Comparison of ENCODE assay signal across 8 mouse cellular contexts in the genomic region with DNA sequence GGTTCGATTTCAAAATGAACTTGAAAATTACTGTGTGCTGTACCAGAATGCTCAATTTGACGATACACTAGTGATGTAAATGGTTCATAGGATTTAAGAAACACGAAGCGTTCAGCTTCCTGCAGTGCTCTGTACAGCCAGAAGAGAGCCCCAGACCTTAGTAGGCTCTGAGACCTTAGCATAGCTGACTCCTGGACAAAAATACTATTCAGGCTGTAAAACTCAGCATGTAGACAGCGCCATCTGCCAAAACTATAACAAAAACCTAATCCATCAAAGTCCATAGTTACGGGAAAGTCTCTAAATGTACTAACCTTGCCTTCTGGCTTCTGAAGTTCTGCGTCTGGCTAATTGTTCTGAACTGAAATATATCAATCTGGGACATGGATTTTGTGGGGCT. TPM values are rescaled to one million over a fixed set of nuclear protein-coding genes. Genes with fewer than 3 reads are reported as not detected.
A peak's percentile ranks its signal among the peaks of the same experiment; 100 is the strongest.
DNase-seq lines count a peak whose midpoint lies in the region; ATAC-seq and TF ChIP-seq lines count a peak whose summit lies in the region.

No protein-coding gene starts in this region.

- TF ChIP-seq CTCF in layer of hippocampus, adult 2 months (conservative IDR thresholded peaks at IDR 0.05): peak; percentile 75

- ATAC-seq in erythroid progenitor cell, adult 5-6 weeks (replicated peaks; ENCODE audit: low FRiP score, poor library complexity, severe bottlenecking): peak; percentile 57
- peak; percentile 57 for ATAC-seq in hindbrain, embryonic 15.5 days (ENCODE audit: low FRiP score, low read depth)
- 0 out of 2 replicates have a peak, but pooled peaks have one; percentile 56 for ATAC-seq in liver, embryonic 11.5 days (replicated peaks; ENCODE audit: low FRiP score)
- peak; percentile 40 for ATAC-seq in monocyte, adult 5-6 weeks (replicated peaks; ENCODE audit: insufficient number of reproducible peaks, low FRiP score, low TSS enrichment, poor library complexity, severe bottlenecking)

- no peaks in the 10 kb centered on the region for H3K9me3 ChIP-seq in hindbrain, embryonic 15.5 days
- H3K9me3 ChIP-seq in liver, embryonic 11.5 days (ENCODE audit: control insufficient read depth, low read length): no peaks in the 10 kb centered on the region

- H3K36me3 ChIP-seq in hindbrain, embryonic 15.5 days: no peaks in the 10 kb centered on the region
- H3K36me3 ChIP-seq in liver, embryonic 11.5 days (ENCODE audit: control insufficient read depth, insufficient read depth, low read length): no peaks in the 10 kb centered on the region

- 26% methylated on average over 7 of the region's 7 CpGs for WGBS in hindbrain, embryonic 15.5 days
- WGBS in liver, embryonic 11.5 days: 24% methylated on average over 7 of the region's 7 CpGs

- no peaks in the 10 kb centered on the region for H3K27me3 ChIP-seq in hindbrain, embryonic 15.5 days
- H3K27me3 ChIP-seq in liver, embryonic 11.5 days (replicated peaks; ENCODE audit: control insufficient read depth, insufficient read depth, low read length): no peaks in the 10 kb centered on the region

- peaks cover 34% of the 10 kb centered on the region for H3K4me1 ChIP-seq in hindbrain, embryonic 15.5 days (replicated peaks)
- peaks cover 12% of the 10 kb centered on the region for H3K4me1 ChIP-seq in liver, embryonic 11.5 days (replicated peaks; ENCODE audit: control insufficient read depth, insufficient read depth, low read length)

- H3K4me2 ChIP-seq in hindbrain, embryonic 15.5 days: peak overlapping the region; percentile 70
- peak overlapping the region; percentile 69 for H3K4me2 ChIP-seq in liver, embryonic 11.5 days

- peak overlapping the region; percentile 97 for H3K4me3 ChIP-seq in layer of hippocampus, adult 2 months
- peak overlapping the region; percentile 94 for H3K4me3 ChIP-seq in hindbrain, embryonic 15.5 days
- peak overlapping the region; percentile 88 for H3K4me3 ChIP-seq in liver, embryonic 11.5 days (ENCODE audit: low read depth, low read length)

- H3K9ac ChIP-seq in hindbrain, embryonic 15.5 days: peak overlapping the region; percentile 84; the same call in 1 of the 2 replicates
- H3K9ac ChIP-seq in liver, embryonic 11.5 days (ENCODE audit: low read depth, low read length): peak overlapping the region; percentile 72; the same call in 1 of the 2 replicates

- peak overlapping the region; percentile 97 for H3K27ac ChIP-seq in layer of hippocampus, adult 2 months
- H3K27ac ChIP-seq in hindbrain, embryonic 15.5 days (replicated peaks): peak overlapping the region; percentile 90
- no peak overlapping the region for H3K27ac ChIP-seq in liver, embryonic 11.5 days (ENCODE audit: low read depth, low read length)

- no peak for DNase-seq in layer of hippocampus, adult 2 months (ENCODE audit: low spot score in 2 of 2)
- no peak for DNase-seq in layer of hippocampus, postnatal 10 days (ENCODE audit: low spot score in 2 of 2)
- peak; percentile 80 for DNase-seq in adipocyte (ENCODE audit: low spot score)
- DNase-seq in liver, embryonic 11.5 days (ENCODE audit: low spot score): no peak
- DNase-seq in ovary, postnatal 14 days (ENCODE audit: low spot score): no peak

RNA-seq across cellular contexts. Expression of a gene that starts 0.6 kb away (rescaled TPM):
- total RNA-seq in layer of hippocampus, adult 2 months (2021): 10 to 100 TPM; 21.8 to 25.0 TPM
- 10 to 100 TPM; 19.3 to 20.0 TPM for total RNA-seq in layer of hippocampus, postnatal 10 days (2021)
- 18.0 and 32.7 TPM in 2 replicates for total RNA-seq in erythroid progenitor cell, adult 5-6 weeks (2015; ENCODE audit: low replicate concordance)
- 27.9 and 35.7 TPM in 2 replicates for total RNA-seq in erythroid progenitor cell, adult 5-6 weeks (2017; ENCODE audit: low replicate concordance)
- polyA plus RNA-seq in hindbrain, embryonic 15.5 days (2015; fragmentation: Nextera tagmentation; extraction: Ambion mirVana): 17.2 and 19.8 TPM in 2 replicates
- polyA plus RNA-seq in liver, embryonic 11.5 days (2014; fragmentation: Nextera tagmentation; extraction: Ambion mirVana): 5.2 and 6.0 TPM in 2 replicates
- 11.8 to 19.8 TPM (median 19.2 TPM) in 3 replicates for total RNA-seq in monocyte, adult 5-6 weeks (2017)

RNA-seq across cellular contexts. Expression of a gene that starts 33.4 kb away (rescaled TPM):
- total RNA-seq in layer of hippocampus, adult 2 months (2021): 1 to 10 TPM; 1.3 to 1.6 TPM
- total RNA-seq in layer of hippocampus, postnatal 10 days (2021): 1 to 10 TPM in 1 of 2 experiments, under 1 TPM in 1; 0.71 to 1.3 TPM
- total RNA-seq in erythroid progenitor cell, adult 5-6 weeks (2015; ENCODE audit: low replicate concordance): not detected in 2 replicates
- total RNA-seq in erythroid progenitor cell, adult 5-6 weeks (2017; ENCODE audit: low replicate concordance): not detected in 2 replicates
- 0.14 and 0.21 TPM in 2 replicates for polyA plus RNA-seq in hindbrain, embryonic 15.5 days (2015; fragmentation: Nextera tagmentation; extraction: Ambion mirVana)
- not detected in 2 replicates for polyA plus RNA-seq in liver, embryonic 11.5 days (2014; fragmentation: Nextera tagmentation; extraction: Ambion mirVana)
- total RNA-seq in monocyte, adult 5-6 weeks (2017): not detected in 3 replicates
